Mouse (Mus musculus): ENCODE measurements around the gene Oxct1.

The Oxct1 gene

GRCm38 (mm10) chr15:4028411-4028700 is 2.2 kb downstream of the Oxct1 start:
- DNase-seq (ENCODE audit: low spot score in 2 of 2) = no peak

- DNase-seq (ENCODE audit: low spot score in 2 of 2) = no peak
These were observed 2.8 kb downstream of the Oxct1 start for GRCm38 (mm10) chr15:4028960-4029359.

- no peak for DNase-seq (ENCODE audit: low spot score in 2 of 2)
These were observed 7.2 kb downstream of the Oxct1 start for GRCm38 (mm10) chr15:4033168-4034004.

GRCm38 (mm10) chr15:4042423-4042822 is 16.2 kb downstream of the Oxct1 start:
- DNase-seq (ENCODE audit: low spot score in 2 of 2) = no peak

DNA sequence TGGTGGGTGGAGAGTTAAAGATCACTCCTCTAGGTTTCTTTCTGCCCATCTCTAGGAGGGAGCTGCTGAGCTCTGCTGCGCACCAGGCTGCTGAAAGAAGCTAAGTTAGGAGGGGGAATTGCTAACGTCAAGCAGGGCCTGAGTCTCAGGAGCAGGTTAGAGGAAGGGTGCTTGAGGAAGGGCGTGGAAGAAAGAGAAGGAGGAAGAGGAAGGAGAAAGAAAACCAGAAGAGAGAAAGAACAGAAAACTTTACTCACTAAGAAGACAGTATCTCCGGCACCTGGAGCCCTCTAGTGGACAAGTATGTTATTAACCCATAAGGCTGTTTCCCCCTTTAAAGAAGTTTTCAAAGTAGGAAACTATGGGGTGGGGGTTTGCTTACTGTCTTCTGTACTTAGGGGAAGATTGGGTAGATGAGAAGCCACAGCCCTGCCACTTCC is 16.9 kb downstream of the Oxct1 start:
- peak; percentile 22 to 36 for DNase-seq (ENCODE audit: low spot score in 2 of 2)

GRCm38 (mm10) chr15:4056627-4057026 is 30.4 kb downstream of the Oxct1 start:
- DNase-seq (ENCODE audit: low spot score in 2 of 2) = no peak

GRCm38 (mm10) chr15:4063574-4063973 is 37.4 kb downstream of the Oxct1 start:
- no peak for DNase-seq (ENCODE audit: low spot score in 2 of 2)

- DNase-seq (ENCODE audit: low spot score in 2 of 2) = no peak
These were observed 37.8 kb downstream of the Oxct1 start for GRCm38 (mm10) chr15:4064013-4064412.

GRCm38 (mm10) chr15:4064694-4065093 is 38.5 kb downstream of the Oxct1 start:
- no peak for DNase-seq (ENCODE audit: low spot score in 2 of 2)

- no peak for DNase-seq (ENCODE audit: low spot score in 2 of 2)
These were observed 41.2 kb downstream of the Oxct1 start for GRCm38 (mm10) chr15:4067273-4067990.

- no peak for DNase-seq (ENCODE audit: low spot score in 2 of 2)
These were observed 51.8 kb downstream of the Oxct1 start for GRCm38 (mm10) chr15:4077978-4078377.

GRCm38 (mm10) chr15:4078785-4079184 is 52.6 kb downstream of the Oxct1 start:
- DNase-seq (ENCODE audit: low spot score in 2 of 2) = no peak

GRCm38 (mm10) chr15:4079425-4080189 is 53.4 kb downstream of the Oxct1 start:
- DNase-seq (ENCODE audit: low spot score in 2 of 2) = no peak

DNA sequence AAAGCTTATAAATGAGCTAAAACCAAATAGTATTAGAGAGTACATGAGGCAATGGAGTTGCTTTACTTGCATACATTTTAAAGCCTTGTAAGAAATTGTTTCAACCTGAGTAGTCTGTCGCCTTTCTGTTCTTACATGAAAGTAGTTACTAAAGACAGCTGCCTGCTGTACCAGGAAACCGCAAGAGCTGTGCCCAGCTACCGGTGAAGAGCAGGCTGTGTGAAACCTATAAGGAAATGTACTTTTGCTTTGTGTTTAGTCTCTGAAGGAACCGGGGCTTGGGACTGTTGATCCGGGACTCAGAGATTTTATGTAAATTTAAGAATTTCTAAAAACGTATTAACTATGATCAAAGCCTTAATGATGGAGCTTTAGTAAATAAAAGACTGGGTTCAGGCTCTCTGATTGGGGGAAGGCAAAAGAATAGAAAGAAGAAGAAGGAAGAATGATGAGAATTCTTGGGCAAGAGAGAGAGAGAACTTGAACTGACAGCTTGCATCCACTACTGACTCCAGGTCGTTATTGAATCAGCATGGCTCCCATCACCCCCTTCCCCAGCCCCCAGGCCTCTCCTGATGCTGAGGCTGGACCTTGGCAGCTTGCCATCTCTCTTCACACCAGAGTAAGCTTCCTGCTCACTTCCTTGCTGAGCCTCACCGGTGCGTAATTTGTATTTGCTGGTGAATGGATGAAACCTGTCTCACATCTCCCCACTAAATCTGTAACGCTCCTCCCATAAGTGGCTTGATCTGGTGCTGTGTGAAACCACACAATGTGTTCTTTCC is 59.6 kb downstream of the Oxct1 start:
- peak; percentile 39 to 54 for DNase-seq (ENCODE audit: low spot score in 2 of 2)

- DNase-seq (ENCODE audit: low spot score in 2 of 2) = no peak
These were observed 61.3 kb downstream of the Oxct1 start for GRCm38 (mm10) chr15:4087446-4087845.

- no peak for DNase-seq (ENCODE audit: low spot score in 2 of 2)
These were observed 61.7 kb downstream of the Oxct1 start for GRCm38 (mm10) chr15:4087914-4088313.

- no peak for DNase-seq (ENCODE audit: low spot score in 2 of 2)
These were observed 64.4 kb downstream of the Oxct1 start for GRCm38 (mm10) chr15:4090601-4091000.

DNA sequence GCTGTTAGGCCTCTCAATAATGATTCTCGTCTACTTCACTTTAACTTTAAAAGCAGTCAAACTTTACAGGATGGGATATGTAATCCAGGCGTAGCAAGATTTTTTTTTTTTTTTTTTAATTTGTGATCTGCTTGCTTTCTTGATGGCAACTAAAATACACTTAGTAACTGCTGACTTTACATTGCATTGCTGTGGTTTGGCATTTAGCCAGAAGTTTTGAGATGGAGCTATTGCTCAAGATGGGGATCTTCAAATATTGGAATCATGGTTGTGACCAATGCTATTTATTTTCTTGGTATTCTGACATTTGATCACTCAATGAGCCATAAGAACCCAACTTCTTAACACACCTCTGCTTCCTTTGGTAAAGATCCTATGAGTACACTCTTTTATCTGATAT is 66.4 kb downstream of the Oxct1 start:
- no peak for DNase-seq (ENCODE audit: low spot score in 2 of 2)

GRCm38 (mm10) chr15:4100341-4100921 is 74.2 kb downstream of the Oxct1 start:
- no peak for DNase-seq (ENCODE audit: low spot score in 2 of 2)

DNA sequence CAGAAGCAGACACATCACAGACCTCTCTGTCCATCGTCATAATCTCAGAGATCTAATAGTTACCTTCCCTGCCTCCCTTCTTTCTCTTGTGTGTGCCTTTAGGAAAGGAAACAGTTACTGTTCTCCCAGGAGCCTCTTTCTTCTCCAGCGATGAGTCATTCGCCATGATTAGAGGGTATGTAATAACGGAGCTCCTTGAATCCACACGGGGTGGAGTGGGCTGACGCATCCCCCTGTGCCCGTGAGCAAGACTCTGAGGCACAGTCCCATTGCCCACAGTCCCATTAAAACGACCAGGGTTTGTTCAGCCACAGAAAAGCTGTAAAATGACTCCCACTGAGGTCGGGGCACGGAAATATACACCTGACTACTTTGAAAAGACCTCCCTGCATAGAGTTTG is 74.8 kb downstream of the Oxct1 start:
- no peak for DNase-seq (ENCODE audit: low spot score in 2 of 2)

- DNase-seq (ENCODE audit: low spot score in 2 of 2) = no peak
These were observed 78.1 kb downstream of the Oxct1 start for GRCm38 (mm10) chr15:4104319-4104718.

All from spleen, postnatal 36 days (tissue).